Mouse (Mus musculus) forelimb bud, embryonic 11.5 days (tissue): ENCODE results near the gene Rnf144b.

Experiments used
- DNase-seq: peaks from one replicate; pipeline ENCODE4 v3.0.0-alpha.2; 2012; ENCODE audit warnings: low read depth, low spot score

The Rnf144b gene

GRCm38 (mm10) chr13:47261961-47262360 is 139.5 kb downstream of the Rnf144b start:
- DNase-seq: peak; percentile 17

- DNase-seq: no peak
Observed at GRCm38 (mm10) chr13:47264382-47264781, 141.9 kb downstream of the Rnf144b start.

GRCm38 (mm10) chr13:47266411-47266810 is 144.0 kb downstream of the Rnf144b start:
- DNase-seq: no peak

GRCm38 (mm10) chr13:47268227-47268626 is 145.8 kb downstream of the Rnf144b start:
- DNase-seq: peak; percentile 26

GRCm38 (mm10) chr13:47272928-47273327 is 150.5 kb downstream of the Rnf144b start:
- no peak for DNase-seq

- peak; percentile 42 for DNase-seq
Observed at GRCm38 (mm10) chr13:47273487-47273886, 151.0 kb downstream of the Rnf144b start.

- no peak for DNase-seq
Observed at GRCm38 (mm10) chr13:47274139-47274538, 151.7 kb downstream of the Rnf144b start.

- DNase-seq: no peak
Observed at GRCm38 (mm10) chr13:47277000-47277823, 154.8 kb downstream of the Rnf144b start.

- DNase-seq: peak; percentile 35
Observed at GRCm38 (mm10) chr13:47277824-47278290, 155.4 kb downstream of the Rnf144b start.

GRCm38 (mm10) chr13:47282221-47282620 is 159.8 kb downstream of the Rnf144b start:
- DNase-seq: no peak

GRCm38 (mm10) chr13:47288449-47288848 is 166.0 kb downstream of the Rnf144b start:
- peak; percentile 68 for DNase-seq

GRCm38 (mm10) chr13:47296465-47296864 is 174.0 kb downstream of the Rnf144b start:
- peak; percentile 43 for DNase-seq
